Mouse (Mus musculus) layer of hippocampus, postnatal 14 days (tissue): Measurements from ENCODE around the gene Rrp12. TPM values are rescaled to one million over a fixed set of nuclear protein-coding genes. Genes with fewer than 3 reads are reported as not detected.
"Not testable (repeated sequence)": the region's sequence is repeated elsewhere in the genome, so short reads cannot be mapped to it uniquely, and the experiment has no call there.

Source experiments
- DNase-seq, 2 experiments: peaks; one replicate each; pipeline ENCODE4 v3.0.0; 2021 to 2022; ENCODE audit warnings: low spot score in 2 of 2, mixed read lengths in 1 of 2
- long read RNA-seq, 2 experiments: library from polyadenylated mRNA; stranded (forward); transcript quantifications; one replicate each; pipeline ENCODE4 v2.0.0; 2021
- total RNA-seq, 2 experiments: library from RNA; stranded (reverse); gene quantifications; 2 replicates each; pipeline ENCODE4 v1.2.3; 2021

Gene Rrp12
- total RNA-seq = 10 to 100 TPM; 33.4 to 34.0 TPM
- long read RNA-seq, experiment 1, full-length matches to known transcripts = 12 of 21 reads
- long read RNA-seq, experiment 1, partial matches to known transcripts = 6 of 21 reads
- long read RNA-seq, experiment 1, other reads (novel, unspliced or antisense) = 3 of 21 reads
- long read RNA-seq, experiment 2, full-length matches to known transcripts = 23 of 34 reads
- long read RNA-seq, experiment 2, partial matches to known transcripts = 8 of 34 reads
- long read RNA-seq, experiment 2, other reads (novel, unspliced or antisense) = 3 of 34 reads

- peak; percentile 75 to 93 for DNase-seq
Measured at GRCm38 (mm10) chr19:41895460-41896318, at the start of gene Rrp12. Gene Rrp12 (minus strand): TSS chr19:41896173.

- DNase-seq = no peak
Measured at GRCm38 (mm10) chr19:41943841-41944240, 47.9 kb upstream of the Rrp12 start.

GRCm38 (mm10) chr19:41938539-41938938 is 42.6 kb upstream of the Rrp12 start:
- no peak for DNase-seq

GRCm38 (mm10) chr19:41935921-41936320 is 39.9 kb upstream of the Rrp12 start:
- no peak for DNase-seq

- no peak for DNase-seq
Measured at GRCm38 (mm10) chr19:41934124-41934523, 38.2 kb upstream of the Rrp12 start.

GRCm38 (mm10) chr19:41933179-41934086 is 37.5 kb upstream of the Rrp12 start, which contains the start of the genes Exosc1 and Zdhhc16:
Gene Exosc1 (minus strand): TSS chr19:41933423.
Gene Zdhhc16 (plus strand): TSS chr19:41933480.
- peak; percentile 99 for DNase-seq

GRCm38 (mm10) chr19:41932686-41933085 is 36.7 kb upstream of the Rrp12 start:
- DNase-seq = no peak

- no peak for DNase-seq
Measured at GRCm38 (mm10) chr19:41920412-41921067, 24.6 kb upstream of the Rrp12 start.

GRCm38 (mm10) chr19:41919471-41919870 is 23.5 kb upstream of the Rrp12 start:
- no peak for DNase-seq

GRCm38 (mm10) chr19:41916853-41917252 is 20.9 kb upstream of the Rrp12 start:
- DNase-seq = no peak

GRCm38 (mm10) chr19:41915294-41915693 is 19.3 kb upstream of the Rrp12 start:
- no peak for DNase-seq

- not testable (repeated sequence) for DNase-seq
Measured at GRCm38 (mm10) chr19:41914592-41914882, 18.6 kb upstream of the Rrp12 start.

GRCm38 (mm10) chr19:41913774-41914591 is 18.0 kb upstream of the Rrp12 start:
- no peak for DNase-seq

GRCm38 (mm10) chr19:41912121-41913080 is 16.4 kb upstream of the Rrp12 start:
- DNase-seq = peak in 1 of 2 experiments; percentile 28

GRCm38 (mm10) chr19:41911178-41912073 is 15.5 kb upstream of the Rrp12 start, which contains the start of gene Pgam1:
Gene Pgam1 (plus strand): TSS chr19:41911923.
- peak; percentile 94 to 98 for DNase-seq

GRCm38 (mm10) chr19:41910396-41910795 is 14.4 kb upstream of the Rrp12 start:
- DNase-seq = no peak

GRCm38 (mm10) chr19:41908736-41909135 is 12.8 kb upstream of the Rrp12 start:
- DNase-seq = no peak
